Mouse (Mus musculus) telencephalon, adult 2 months (tissue): ENCODE measurements around the gene Lgmn.
A peak's percentile ranks its signal among the peaks of the same experiment; 100 is the strongest.

Experiments
- DNase-seq: peaks from one replicate; pipeline ENCODE4 v3.0.0-alpha.2; 2011; ENCODE audit warnings: low read depth, low spot score

Gene Lgmn

DNA sequence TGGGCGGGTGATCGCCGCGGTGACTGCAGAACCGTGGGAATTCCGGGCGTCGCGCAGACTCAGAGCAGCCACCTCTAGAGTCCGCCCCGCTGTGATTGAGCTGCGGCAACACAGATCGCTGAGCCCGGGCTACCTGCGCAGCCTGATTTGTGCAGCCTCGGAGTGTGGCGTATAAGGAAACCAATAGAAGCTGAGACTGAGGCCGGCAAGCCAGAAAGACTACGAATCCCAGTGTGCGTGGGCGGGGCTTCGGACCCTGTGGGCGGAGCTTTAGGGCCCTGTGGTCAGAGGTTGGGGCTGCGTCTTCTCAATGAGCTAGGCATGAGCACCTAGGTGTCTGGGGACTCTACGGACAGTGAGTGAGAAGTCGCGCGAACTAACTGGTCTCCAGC lies at the start of gene Lgmn:
Lgmn (minus strand) TSS at position 182 of the 392 bp plus-strand sequence.
- peak; percentile 98 for DNase-seq

DNA sequence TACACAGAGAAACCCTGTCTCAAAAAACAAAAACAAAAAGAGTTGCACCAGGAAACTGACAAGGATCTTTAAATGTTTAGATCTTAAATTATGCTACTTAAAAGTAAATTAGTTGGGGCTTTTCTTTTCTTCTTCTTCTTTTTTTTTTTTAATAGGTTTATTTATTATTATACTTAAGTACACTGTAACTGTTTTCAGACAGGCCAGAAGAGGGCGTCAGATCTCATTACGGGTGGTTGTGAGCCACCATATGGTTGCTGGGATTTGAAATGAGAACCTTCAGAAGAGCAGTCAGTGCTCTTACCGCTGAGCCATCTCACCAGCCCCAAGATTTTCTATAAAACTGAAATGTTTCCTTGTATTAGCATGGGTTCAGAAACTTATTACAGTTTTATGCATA lies 45.3 kb upstream of the Lgmn start:
- no peak for DNase-seq

DNA sequence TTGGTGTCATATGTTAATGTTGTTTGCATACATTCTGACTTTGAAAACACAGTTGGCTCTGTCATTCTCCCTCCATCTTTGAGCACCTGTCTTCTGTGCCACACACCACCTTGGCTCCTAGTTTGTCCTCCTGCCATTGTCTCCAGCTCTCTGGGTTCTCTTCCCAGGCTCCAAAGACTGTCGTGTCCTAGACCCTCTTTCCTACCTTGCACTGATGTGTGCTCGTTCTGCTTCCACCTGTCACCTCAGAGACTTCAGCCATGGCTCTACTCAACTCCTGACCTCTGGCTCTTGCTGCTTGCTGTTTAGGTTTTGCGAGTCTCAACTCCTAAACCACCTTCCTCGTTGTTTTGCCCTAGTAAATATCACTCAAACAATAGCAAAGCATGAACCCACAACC lies 40.9 kb upstream of the Lgmn start:
- no peak for DNase-seq

DNA sequence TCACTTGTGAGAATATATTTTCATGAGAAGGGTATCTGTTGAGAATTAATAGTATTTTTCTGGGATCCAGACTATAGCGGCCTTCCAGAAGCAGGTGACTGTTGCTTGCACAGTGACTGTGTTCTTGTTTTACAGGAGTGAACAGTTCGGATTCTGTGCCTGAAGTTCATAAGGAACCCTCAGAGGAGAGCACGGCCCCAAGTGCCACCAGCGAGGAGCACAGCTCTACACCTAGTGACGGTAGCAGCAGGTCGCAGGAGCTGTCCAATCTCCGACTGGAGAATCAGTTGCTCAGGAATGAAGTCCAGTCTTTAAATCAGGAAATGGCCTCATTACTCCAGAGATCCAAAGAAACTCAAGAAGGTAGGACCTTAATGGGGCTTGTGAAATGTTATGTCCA lies 34.8 kb upstream of the Lgmn start:
- DNase-seq, result no peak

DNA sequence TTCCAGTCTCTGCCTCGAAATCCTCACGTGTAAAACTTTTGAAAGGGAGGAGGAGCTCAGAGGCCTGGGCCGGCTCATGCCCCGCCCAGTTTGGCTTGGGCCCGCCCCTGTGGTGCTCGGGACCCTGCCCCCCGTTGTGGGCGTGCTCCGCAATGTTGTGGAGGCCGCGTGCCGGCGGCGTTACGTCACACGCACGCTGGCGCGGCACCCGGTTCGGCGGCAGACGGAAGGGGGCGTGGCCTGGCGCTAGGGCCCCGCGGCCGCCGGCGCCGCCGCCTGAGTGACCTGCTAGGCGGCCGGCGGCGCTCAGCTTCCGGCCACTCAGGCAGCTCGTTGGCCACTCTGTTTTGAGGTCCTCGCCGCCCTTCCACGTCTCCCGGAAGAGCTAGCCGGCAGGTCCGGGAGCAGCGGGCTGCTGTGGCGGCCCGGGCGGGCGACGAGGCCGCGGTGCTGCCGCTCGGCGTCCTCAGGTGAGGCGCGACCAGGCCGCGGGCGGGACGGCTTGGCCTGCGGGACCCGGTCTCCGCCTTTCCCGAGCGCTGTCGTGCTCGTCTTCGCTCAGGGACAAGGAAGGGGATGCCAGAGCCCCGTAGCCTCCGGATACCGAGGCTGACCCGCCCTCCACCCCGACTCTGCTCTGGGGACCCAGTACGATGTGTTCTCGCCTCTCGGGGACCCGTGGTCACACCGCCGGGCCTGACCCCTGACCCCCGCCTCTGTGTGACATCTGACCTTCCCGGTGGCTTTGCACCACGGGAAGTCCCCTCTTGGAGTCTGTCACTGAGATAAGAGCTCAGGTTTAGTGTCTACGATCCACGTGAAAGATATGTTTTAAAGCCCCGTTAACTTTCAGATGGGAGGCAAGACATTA lies 29.5 kb upstream of the Lgmn start, which contains the start of gene Golga5:
Golga5 (plus strand) TSS at position 242 of the 871 bp plus-strand sequence.
- peak; percentile 90 for DNase-seq

DNA sequence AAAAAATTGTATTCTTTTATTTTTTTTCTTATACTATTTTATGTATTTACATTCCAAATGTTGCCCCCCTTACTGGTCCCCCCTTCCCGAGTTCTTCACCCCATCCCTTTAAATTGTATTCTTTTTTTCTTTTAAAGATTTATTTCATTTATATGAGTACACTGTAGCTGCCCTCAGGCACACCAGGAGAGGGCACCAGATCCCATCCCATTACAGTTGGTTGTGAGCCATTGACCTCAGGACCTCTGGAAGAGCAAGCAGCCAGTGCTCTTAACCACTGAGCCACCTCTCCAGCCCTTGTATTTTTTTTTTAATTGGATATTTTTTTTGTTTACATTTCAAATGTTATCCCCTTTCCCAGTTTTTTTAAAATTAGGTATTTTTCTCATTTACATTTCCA lies 28.5 kb upstream of the Lgmn start:
- no peak for DNase-seq

DNA sequence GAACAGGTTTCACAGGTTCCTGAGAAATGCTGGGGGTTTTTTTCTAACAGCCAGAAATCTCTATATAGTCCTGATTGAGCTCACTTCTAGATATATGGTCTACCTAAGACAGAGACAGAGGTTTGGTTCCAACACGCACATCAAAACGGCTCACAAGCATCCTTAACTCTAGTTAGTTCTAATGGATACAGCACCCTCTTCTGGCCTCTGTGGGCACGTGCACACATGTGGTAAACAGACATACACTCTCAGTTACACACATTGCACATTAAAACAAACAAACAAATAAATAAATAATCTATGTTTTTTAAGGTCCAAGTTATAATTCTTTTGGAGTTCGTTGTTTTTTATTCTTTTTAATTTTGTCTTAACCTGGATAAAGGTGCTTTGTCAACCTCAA lies 25.0 kb upstream of the Lgmn start:
- DNase-seq, result no peak

DNA sequence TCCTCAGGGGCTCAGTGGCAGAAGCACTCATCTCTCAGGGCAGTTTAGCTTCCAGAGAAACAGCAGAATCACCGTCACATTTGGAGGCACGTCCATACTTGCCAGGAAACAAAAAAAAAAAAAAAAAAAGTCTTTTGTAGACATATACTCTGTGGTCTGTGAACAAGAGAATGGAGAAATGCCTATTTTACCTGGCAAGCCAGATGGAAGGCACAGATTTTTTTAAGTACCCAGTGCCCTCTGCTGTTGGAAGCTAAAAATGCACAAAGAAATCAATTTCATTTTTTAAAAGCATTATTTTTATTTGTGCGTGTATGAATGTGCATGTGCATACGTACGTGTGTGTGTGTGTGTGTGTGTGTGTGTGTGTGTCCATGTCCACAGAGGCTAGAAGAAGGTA lies 21.6 kb upstream of the Lgmn start:
- no peak for DNase-seq

DNA sequence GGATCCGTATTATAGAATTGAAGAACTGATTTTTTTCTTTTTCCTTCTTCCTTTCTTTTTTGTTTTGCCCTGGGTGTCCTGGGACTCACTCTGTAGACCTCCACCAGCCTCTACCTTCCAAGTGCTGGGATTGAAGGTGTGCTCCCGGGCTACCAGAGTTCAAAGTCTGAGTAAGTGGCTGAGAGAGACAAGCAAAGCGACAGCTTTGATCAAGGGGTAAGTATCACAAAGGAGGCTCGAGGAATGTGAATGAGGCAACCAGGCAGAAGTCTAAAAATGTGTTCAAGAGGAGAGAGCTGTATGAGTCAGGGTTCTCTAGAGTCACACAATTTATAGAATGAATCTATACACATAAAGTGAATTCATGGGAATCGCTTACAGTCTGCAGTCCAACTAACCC lies 20.4 kb upstream of the Lgmn start:
- DNase-seq, result no peak

DNA sequence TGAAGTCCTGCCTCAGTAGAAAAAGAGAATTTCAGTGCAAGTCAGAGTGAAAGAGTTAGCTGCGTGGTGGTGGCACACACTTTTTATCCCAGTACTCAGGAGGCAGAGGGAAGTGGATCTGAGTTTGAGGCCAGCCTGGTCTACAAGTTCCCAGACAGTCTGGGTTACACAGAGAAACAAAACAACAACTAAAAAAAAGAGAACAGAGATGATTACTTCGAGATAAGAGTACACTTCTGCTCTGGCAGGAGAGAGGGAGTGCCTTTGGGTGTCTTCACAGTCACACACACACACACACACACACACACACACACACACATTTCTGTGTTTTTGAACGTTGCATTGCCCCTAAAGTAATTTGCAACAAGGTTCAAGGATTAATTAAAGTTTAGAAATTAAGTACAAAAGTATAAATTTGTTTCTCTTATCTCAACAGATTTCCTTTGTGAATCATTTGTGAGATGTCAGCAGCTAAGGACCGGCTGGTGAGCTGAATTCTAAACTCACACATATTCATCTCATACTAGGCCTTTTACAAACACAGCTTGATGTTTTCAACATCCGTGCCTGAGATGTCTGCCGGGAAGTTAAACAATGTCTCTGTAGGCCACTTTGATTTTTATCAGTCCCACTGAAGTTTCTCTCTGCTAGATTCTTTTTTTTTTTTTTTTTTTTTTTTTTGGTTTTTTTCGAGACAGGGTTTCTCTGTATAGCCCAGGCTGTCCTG lies 17.0 kb upstream of the Lgmn start:
- DNase-seq, result no peak

DNA sequence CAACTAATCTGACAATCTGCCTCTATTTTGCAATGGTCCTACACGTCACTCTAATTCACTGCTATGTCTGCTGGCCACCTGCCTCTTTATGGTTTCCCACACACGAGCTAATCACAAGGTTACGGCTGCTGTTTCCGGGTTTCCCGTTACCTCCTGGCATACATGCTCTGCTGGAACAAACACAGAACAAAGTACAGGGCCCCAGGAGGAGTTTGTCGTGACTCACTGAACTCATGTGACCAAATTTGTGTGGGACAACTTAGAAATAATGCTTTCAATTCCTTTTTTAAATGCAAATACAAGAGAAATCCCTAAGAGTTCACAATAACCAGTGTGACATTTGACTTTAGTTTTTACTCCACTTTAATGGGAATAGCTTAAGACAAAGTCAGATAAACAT lies 14.0 kb upstream of the Lgmn start:
- no peak for DNase-seq

DNA sequence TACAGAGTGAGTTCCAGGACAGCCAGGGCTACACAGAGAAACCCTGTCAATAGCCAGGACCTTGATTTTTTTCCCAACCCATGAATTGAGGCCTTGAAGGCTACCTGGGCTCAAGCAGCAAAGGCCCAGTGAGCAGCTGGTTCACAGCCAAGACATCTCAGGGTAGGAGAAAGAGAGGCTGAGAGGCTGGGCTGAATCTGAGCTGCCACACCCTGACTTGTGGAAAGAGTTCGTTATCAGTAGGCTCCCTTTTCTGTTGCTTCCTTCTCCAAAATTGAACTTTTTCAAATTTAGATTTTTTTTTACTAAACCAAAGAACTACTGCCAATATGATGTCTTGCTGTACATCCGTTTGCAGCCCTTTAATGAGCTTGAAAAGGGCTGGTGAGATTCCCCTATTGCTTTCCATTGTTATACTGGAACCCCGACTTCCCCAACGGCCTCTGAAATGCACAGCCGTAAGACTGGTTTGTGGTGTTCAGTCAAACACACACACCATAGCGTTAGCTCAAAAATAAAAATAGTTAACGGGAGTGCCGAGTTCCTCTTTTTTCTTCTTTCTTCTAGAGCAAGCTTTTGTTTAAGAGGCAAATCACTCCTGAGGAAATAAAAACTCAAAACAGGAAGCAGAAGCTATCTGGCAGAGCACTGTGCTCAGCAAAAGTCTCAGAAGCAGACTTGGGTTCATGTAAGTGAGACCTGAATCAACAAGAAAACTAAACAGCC lies 11.7 kb upstream of the Lgmn start:
- DNase-seq, result peak; percentile 51

DNA sequence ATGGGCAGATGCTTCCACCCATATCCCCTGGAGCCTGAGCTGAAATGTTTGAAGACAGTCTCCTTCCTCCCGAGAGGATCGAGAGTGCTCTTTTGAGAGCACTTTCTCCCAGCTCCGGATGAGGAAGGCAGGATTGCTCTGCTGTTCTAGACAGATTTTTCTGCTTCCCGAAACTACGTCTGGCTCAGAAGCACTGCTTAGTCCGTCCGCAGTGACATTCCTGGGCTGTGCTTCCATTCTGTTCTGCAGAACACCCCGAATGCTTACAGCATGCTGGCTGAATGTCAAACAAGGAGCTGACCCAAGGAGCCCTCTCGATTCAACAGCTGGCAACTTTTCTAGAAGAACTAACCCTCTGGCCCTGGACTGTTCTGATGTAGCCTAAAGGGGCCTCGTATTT lies 10.8 kb upstream of the Lgmn start:
- no peak for DNase-seq

DNA sequence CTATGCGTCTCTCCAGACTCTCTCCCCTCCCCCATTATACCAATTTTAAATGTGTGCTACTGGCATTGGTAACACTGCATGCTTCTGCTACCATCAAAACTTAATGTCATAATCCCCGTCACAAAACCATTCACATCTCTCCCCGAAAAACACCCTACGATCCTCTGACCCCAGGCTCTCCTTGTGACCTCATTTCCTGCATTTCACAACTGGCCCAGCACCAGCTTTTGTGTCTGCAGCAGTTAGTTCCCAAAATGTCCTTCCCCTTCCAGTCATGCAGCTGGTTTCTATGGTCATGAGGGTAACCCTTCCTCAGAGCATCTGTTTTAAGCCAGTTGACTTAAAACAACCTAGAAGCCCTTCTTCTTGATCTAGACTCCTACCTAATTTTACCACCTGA lies 5.8 kb upstream of the Lgmn start:
- no peak for DNase-seq

DNA sequence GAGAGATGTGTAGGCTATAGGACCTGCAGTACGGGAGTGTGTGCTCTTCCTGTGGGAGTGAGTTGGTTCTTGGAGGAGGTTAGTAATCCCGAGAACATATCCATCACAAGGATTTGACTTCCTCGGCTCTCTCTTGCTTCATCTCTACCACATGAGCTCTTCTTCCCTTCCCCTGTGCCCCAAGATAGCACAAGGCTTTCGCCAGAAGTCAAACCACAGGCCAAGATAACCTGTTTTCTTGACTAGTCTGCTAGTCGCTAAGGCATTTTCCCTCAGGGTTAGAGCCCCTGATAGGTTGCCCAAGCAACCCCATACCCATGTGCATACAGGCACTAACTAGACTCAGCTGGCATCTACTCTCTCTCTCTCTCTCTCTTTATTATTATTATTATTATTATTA lies 4.1 kb upstream of the Lgmn start:
- DNase-seq, result no peak

DNA sequence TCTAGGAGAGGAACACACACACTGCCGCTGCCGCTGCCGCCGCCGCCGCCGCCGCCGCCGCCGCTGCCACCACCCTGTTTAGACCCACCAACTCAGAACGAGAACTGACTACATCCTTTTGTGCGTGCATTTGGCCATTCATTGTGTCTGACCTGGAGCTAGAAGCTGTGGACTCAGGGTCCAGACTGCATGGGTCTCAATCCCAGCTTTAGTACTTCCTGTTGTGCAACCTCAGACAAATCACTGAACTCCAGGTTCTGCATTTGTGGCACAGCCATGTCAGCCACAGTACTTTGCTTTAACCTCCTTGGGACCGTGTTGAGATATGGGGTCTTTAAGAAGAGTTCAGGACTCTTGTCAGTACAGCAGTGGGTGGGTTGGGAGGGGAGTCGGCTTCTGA lies 3.0 kb upstream of the Lgmn start:
- DNase-seq, result no peak

DNA sequence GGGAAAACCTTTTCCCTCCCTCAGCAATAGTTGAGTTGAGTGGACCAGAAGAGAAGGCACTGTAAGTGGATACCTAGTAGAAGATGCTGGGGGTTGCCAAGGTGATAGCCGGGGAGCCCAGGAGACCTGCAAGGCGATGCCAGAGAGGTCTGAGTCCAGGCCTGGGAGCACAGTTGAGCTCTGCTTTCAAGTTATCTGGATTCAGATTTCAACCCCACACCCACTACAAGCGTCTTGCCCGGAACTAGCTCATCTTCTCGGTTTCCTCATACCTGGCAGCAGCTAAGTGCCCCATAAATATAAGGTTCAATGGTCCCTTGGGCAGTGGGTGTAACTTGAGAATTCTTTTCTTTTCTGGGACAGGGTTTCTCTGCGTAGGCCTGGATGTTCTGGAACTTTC lies 1.5 kb upstream of the Lgmn start:
- no peak for DNase-seq

DNA sequence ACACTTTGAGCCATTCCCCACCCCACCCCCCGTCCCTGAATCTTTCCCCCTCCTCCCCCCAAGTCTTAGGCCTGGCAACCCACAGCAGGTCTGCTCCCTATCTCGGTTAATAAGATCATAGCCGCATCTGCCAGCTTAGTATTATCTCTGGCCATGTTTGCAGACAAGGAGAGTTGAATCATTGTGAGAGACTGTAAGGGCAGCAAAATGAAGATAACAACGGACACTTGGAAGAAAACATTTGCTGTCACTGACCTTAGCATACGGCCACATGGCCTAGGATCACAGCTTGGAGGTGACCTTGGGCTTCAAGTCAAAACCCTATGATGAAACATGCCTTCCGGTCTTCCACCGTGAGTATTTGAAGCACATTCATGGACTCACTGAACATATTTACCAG lies 938 bp upstream of the Lgmn start:
- DNase-seq, result no peak

DNA sequence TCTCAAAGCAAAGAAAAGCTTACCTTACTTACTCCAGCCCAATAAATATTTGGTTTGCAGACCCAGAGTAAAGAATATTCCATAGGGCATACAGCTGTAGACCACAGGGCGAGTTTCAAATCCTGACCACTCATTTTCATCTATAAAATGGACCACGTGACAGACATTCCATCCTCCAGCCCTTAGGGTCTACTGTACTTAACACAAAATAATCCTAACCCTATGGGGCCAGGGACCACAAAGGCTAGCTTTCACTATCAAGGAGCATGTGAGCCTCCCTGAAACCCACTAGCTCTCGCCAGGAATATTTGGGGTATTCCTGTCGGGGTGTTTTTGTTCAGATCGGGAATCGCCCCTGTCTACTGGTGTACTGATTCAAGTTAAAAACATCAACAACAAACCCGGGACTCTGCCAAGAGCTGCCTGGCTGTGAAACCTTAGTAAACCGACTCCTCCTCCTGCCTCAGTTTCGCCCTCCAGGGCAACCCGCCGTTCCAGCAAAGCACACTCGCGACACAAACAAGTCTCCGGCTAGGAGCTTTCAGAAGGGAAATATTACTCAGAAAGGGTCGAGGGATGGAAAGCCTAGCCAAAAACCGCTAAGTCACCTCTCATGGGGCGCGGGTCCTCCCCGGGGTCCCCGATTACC lies 506 bp downstream of the Lgmn start:
- no peak for DNase-seq

DNA sequence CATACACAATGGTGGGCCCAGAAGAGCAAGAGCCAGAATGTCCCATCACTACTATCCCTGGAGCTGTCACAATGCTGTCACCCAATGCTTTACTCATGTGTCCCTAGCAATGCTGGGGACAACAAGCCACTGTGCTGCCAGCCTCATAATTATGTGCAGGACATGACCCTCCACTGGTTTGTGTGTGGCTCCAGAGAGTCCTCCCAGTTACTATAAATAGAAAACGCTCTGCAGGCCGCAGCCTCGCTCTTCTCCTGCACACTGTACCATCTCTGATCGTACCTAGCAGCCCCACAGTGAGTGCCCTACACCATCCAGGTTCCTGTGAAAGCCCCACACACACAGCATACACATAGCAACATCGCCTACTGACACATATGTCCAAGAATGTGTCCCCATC lies 1.7 kb downstream of the Lgmn start:
- DNase-seq, result no peak

DNA sequence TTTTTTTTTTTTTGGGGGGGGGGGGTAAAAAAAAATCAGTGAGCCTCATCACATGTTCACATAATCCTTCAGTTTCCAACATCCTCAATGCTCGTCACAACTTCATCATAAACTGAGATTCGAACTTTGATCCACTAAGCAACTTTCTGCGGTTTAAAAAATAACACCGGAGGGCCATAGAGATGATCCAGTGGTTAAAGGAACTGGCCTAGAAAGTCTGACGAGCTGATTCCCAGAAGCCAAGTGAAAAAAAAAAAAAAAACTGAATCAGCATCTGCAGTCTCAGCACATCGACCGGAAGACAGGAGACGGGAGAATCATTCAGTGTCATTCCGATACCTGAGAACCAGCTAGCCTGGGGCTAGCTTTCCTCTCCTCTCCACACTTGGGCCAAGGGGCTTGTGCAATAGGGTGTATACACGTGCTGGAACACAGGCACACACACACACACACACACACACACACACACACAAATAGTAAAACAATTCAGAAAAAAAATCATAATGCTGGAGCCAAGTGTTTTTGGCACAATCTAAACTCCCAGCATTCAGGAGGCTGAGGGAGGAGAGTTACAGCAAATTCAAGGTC lies 2.6 kb downstream of the Lgmn start:
- DNase-seq, result no peak

DNA sequence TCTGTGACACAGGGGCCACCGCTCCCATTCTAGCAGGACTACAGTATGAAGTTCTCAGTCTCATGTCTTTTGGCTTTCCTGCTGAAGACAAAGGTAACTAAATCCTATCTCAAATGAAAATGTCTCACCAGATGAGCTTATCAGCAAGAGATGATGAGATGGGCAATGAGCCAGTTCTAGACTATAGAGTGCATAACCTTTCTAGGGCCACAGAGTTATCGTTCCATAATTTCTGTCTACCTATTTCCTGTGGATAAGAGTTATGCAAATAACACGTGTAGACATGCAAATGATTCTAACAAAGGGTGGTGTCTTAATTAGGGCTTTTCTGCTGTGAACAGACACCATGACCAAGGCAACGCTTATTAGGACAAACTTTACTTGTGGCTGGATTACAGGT lies 5.5 kb downstream of the Lgmn start:
- no peak for DNase-seq
